Mouse (Mus musculus) spleen, adult 12 weeks (tissue): ENCODE results near the gene Ncs1.

ENCODE experiments used
- DNase-seq: peaks from one replicate; pipeline ENCODE4 v3.0.0; 2022; ENCODE audit warnings: low spot score

Gene Ncs1

GRCm38 (mm10) chr2:31245491-31246141, at the start of gene Ncs1:
Ncs1 (plus strand) TSS chr2:31245823.
- no peak for DNase-seq

- DNase-seq = no peak
Observed at GRCm38 (mm10) chr2:31198621-31199020, 47.0 kb upstream of the Ncs1 start.

- DNase-seq = no peak
Observed at GRCm38 (mm10) chr2:31200051-31200450, 45.6 kb upstream of the Ncs1 start.

- no peak for DNase-seq
Observed at GRCm38 (mm10) chr2:31201851-31202250, 43.8 kb upstream of the Ncs1 start.

- DNase-seq = no peak
Observed at GRCm38 (mm10) chr2:31202357-31202756, 43.3 kb upstream of the Ncs1 start.

GRCm38 (mm10) chr2:31202956-31203355, 42.7 kb upstream of the Ncs1 start:
- DNase-seq = no peak

GRCm38 (mm10) chr2:31204677-31205076, 40.9 kb upstream of the Ncs1 start:
- no peak for DNase-seq

- DNase-seq = no peak
Observed at GRCm38 (mm10) chr2:31206211-31206610, 39.4 kb upstream of the Ncs1 start.

GRCm38 (mm10) chr2:31206882-31207281, 38.7 kb upstream of the Ncs1 start:
- no peak for DNase-seq

- no peak for DNase-seq
Observed at GRCm38 (mm10) chr2:31208544-31209142, 37.0 kb upstream of the Ncs1 start.

GRCm38 (mm10) chr2:31209525-31209924, 36.1 kb upstream of the Ncs1 start:
- no peak for DNase-seq

- DNase-seq = no peak
Observed at GRCm38 (mm10) chr2:31210144-31210847, 35.3 kb upstream of the Ncs1 start.

GRCm38 (mm10) chr2:31211204-31211603, 34.4 kb upstream of the Ncs1 start:
- no peak for DNase-seq

- DNase-seq = no peak
Observed at GRCm38 (mm10) chr2:31214211-31214796, 31.3 kb upstream of the Ncs1 start.

- DNase-seq = no peak
Observed at GRCm38 (mm10) chr2:31218611-31219010, 27.0 kb upstream of the Ncs1 start.

- DNase-seq = no peak
Observed at GRCm38 (mm10) chr2:31219470-31219869, 26.2 kb upstream of the Ncs1 start.

GRCm38 (mm10) chr2:31220844-31221243, 24.8 kb upstream of the Ncs1 start:
- no peak for DNase-seq

- no peak for DNase-seq
Observed at GRCm38 (mm10) chr2:31221582-31221981, 24.0 kb upstream of the Ncs1 start.

GRCm38 (mm10) chr2:31228768-31229311, 16.8 kb upstream of the Ncs1 start:
- DNase-seq = no peak

- DNase-seq = peak; percentile 44
Observed at GRCm38 (mm10) chr2:31239203-31239696, 6.4 kb upstream of the Ncs1 start.

- DNase-seq = no peak
Observed at GRCm38 (mm10) chr2:31239833-31240232, 5.8 kb upstream of the Ncs1 start.

GRCm38 (mm10) chr2:31241639-31242038, 4.0 kb upstream of the Ncs1 start:
- no peak for DNase-seq
